Mouse (Mus musculus) brain, embryonic 18.5 days (tissue): ENCODE results near the gene Ergic2.

Experiments used
- DNase-seq: peaks from one replicate; pipeline ENCODE4 v3.0.0-alpha.2; 2012; ENCODE audit warnings: low read depth, low spot score

The Ergic2 gene

GRCm38 (mm10) chr6:148211897-148212680 lies at the start of gene Ergic2:
Gene Ergic2 (minus strand): TSS chr6:148212374.
- peak; percentile 98 for DNase-seq

GRCm38 (mm10) chr6:148260729-148261101 lies 48.5 kb upstream of the Ergic2 start:
- no peak for DNase-seq

DNA sequence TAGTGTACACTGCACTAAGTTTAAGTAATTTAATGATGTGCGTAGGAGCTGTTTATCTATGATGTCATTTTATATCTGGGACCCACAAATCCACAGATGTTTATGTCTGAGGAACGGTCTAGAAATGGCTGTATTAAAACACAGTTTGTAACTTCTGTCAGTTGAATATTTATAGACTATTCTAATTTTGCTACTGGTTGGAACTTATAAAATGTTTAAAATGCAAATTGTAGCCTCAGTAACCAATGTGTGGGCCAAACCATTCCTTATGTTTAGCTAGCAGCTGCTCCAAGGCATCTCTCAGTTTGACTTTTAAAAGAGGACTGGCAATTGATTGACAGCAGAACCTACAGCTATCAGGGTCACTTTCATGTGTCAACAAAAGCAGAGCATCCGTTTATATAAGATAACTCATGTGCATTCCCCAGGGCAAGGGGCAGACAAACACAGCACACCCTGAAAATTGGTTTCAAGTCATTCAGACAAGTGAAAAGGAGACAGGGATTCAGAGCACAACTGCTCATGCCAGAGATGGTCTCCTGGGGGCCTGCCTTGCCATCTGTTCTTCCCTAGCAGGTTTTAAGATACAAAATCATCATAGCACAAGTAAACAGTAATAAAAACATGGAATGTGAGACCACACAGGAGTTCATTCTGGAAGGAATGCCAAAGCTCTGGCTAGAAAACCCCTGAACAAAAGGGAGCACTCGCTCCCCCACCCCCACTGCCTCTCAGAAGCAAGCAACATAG lies 48.0 kb upstream of the Ergic2 start:
- peak; percentile 32 for DNase-seq

- DNase-seq = no peak
These were observed 46.9 kb upstream of the Ergic2 start for GRCm38 (mm10) chr6:148259074-148259473.

DNA sequence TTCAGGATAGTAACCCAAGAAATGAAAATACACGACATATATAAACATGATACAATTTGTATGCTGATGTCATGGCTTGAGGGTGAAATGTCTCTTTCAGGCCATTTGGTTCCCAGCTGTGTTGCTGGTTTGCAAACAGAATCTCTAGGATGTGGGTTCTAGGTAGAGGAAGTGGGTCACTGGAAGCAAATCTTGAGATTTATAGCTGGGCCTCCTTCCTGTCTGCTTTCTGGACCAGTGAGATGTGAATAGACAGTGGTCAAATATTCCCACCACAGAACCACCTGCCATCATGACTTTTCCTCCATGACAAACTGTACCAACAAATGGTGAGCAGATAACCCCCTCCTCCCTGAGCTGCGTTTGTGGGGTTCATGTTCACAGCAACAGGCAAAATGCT lies 45.6 kb upstream of the Ergic2 start:
- no peak for DNase-seq

DNA sequence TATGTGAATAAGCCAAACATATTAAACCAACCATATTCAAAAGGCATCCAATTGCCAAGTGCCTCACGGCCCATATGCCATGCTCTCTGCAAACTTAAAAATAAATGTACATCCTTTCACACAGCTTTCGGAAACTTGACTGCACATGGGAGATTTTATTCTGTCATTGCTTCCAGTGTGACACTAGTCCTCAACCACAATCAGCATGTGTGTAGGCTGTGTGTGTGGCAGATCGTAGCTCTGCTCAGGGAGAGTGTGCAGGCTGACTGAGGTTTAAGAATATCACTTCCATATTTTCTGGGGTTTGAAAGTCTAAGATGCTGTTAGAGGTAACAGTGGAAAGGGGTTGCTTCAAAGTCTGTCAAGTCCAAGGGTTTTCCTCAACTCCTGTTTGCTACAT lies 43.9 kb upstream of the Ergic2 start:
- DNase-seq = no peak

DNA sequence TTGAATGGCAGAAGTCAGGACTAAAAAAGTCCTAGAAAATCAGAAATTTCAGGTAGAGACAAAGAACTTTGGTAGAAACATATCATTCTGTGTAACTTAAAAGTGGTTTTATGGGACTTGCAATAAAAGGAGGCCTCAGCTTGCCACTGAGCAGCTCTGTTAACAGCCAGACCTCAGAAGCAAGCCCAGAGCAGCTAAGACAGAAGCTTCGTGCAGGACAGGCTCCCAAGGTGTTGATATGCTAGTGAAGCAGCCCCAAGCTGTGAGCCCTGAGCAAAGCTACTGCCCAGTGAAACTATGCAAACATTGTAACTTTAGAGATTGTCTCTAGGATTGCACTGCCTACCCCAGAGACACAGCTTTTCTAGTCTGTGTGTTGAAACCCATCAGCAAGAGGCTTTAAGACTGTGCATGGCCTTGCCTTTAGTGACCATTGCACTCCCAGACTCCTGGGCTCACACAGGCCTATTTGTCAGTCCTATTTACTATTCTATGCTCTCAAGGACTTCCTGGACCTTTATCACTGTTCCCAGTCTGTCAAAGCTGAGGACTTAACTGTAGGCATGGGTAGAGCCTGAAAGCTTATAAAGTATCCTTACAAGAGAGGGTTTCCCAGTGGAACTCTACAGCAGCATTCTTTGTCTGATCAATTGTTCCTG lies 43.4 kb upstream of the Ergic2 start:
- DNase-seq = no peak

DNA sequence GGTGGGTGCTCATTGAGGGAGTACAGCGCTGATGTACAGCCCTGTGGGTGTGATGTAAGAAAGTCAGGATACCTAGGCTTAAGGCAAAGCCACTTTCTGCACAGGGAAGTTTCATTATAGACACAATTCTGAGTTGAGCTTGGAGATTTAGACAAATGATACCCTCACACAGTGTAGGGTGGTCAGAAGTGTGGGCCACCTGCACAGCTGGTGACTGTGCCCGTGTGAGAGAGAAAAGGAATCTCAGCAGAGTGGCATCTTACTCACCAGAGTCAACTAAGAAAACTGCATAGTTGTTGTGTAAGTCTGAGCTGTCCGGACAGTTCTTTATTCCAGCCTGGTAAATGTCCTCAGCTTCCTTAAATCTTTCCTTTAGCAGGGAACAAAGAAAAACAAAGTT lies 37.0 kb upstream of the Ergic2 start:
- DNase-seq = no peak

DNA sequence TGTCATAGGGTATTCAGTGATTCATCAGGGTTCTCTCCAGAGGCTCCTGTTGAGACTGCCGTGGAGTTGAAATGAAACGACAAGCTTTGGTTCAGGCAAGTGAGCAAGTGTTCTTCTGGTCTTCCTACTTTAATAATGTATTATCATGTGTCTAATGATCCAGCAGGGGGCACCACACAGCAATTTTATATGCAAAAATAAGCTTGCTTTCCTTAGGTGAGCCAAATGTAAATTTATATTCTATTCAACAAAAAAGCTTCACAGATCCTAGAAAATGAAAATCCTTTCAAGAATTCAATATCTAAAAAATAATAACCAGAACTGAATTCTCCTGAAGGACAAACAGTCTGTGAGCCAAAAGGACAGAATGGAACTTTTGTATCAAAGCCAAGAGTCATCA lies 36.5 kb upstream of the Ergic2 start:
- DNase-seq = peak; percentile 58

DNA sequence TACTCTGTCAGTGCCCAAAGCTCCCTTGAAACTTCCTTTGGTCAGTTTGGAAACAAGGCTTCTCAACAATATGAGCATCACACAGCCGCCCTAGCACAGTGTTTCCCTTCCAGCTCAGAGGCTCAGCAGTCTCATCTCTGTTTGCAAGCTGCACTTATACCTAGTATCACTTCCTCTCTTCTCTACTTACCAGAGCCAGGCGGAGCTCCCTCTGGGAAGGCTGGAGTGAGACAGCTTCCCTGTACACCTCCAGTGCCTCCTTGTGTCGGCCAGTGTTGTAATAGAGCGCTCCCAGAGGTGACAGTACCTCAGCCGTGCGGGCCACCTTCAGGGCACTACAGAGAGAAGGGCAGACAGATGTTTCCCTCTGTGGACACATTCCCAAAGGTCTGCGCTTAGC lies 34.4 kb upstream of the Ergic2 start:
- DNase-seq = no peak

DNA sequence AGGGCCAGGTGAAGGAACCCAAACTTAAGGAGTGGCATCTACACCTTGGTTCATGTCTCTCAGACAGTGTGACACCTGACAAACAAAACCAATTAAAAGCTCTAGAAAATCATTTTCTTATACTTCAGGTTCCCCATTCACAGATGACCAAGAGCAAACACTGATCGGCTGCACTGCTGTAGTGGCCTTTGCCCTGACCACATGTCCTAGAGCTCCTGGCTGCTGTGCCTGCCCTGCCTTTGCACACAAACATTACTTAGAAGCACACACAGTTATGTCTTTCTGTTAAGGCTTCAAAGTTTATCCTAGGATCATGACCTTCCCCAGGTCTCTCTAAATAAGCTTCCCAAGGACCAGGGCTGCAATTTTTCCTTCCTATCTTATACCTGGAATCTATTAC lies 32.7 kb upstream of the Ergic2 start:
- DNase-seq = no peak

GRCm38 (mm10) chr6:148242304-148242703 lies 30.1 kb upstream of the Ergic2 start:
- DNase-seq = no peak

DNA sequence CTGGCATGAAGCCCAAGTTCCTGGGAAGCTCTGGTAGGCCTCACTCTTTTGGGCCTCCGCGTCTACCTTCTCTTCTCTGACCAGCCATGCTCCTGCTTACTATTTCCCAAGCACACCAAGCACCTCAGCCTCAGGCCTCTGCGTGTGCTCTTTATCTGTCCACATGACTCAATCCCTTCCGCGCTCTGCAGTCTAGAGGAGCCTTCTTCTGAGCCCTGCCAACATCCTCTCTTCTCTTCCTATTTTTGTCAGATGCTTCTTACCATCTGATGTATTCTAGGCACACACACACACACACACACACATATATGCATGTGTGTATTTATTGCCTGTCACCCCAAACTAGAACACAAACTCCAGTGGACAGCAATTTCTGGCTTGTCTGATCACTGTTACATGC lies 29.5 kb upstream of the Ergic2 start:
- no peak for DNase-seq

DNA sequence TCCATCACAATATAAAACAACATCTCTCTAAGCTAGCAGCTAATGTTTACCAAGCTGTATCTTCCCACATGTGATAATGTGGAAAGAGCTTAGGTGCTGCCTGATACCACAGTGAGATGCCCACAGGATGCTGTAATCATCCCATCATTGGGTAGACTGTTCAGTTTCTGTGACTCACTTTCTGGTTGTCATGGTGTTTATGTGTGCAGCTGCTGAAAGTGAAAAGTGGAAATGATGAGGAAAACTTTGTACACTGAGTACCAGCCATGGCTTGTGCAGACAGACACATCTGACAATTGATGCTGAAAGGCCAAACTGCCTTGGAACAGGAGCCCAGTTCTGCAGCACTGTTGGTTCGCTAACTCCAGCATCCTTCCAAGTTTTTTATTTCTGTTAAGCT lies 27.1 kb upstream of the Ergic2 start:
- no peak for DNase-seq

DNA sequence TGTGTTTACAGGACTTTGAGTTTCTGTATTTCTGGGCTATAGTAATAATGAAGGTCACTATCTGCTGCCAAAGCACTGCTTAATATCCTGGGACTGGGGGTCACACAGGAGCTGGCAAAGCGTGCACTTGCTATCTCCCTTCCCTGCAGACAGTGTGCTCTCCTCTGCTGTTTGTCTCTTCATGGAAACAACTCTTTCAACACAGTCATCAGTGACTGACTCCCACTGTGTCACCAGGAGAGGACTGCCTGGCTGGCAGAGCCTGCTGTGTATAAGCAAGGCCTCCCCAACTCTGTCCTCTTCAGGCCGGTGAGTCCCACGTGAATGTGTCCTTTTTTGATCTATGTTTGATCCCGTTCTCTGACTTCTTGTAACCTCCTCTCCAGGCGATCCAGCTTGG lies 25.3 kb upstream of the Ergic2 start:
- no peak for DNase-seq

DNA sequence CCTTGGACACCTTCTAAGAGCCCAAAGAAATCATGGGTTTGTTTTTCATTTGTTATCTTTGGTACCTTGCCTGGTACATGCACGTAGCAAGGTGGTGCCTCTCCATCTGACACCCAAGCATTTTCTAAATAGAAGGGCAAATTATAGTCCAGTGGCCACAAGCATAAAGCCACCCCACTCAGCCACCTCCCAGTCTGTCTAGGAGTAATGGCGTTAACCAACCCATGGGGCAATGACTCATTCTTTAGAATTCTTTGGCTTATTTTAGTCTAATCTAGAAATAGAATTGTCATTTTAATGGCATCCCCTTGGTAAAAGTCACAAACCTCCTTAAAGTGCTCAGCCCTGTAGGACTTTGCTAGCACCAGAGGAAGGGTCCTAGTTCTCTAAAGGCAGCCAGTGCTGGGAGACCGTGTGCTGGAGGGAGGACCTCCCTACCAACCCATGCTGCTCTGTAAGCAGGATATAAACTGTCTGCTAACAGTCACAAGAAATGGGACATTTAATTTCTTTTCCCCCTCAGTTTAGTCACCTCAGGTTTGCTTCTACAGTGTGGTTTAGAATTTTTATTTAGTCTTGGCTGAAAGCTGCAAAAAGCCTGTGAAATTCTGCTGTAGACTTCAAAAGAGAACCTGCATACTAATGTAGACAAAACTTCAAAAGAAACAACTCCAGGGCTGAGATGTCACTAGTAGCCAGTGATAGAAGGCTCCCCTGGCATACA lies 22.1 kb upstream of the Ergic2 start:
- DNase-seq = no peak

GRCm38 (mm10) chr6:148227542-148227941 lies 15.4 kb upstream of the Ergic2 start:
- no peak for DNase-seq

DNA sequence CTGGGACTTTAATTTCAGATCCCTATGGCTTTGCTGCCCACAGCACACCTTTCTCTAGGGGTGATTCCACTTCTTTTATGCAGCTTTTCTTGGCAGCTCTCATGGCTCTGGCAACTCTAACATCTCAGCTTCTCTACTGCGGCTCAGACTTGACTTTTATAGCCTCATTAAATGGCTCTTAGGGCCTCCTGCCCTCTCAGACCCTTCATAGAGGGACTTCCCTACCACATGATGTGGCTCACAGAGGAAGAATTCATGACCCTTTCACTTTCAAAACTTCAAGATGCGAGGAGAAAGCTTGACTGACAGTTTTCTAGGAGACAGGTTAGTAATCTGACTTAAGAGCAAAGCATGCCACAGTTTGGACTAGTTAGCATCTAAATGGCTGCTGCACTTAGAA lies 10.5 kb upstream of the Ergic2 start:
- no peak for DNase-seq

GRCm38 (mm10) chr6:148218235-148219076 lies 6.3 kb upstream of the Ergic2 start:
- no peak for DNase-seq

DNA sequence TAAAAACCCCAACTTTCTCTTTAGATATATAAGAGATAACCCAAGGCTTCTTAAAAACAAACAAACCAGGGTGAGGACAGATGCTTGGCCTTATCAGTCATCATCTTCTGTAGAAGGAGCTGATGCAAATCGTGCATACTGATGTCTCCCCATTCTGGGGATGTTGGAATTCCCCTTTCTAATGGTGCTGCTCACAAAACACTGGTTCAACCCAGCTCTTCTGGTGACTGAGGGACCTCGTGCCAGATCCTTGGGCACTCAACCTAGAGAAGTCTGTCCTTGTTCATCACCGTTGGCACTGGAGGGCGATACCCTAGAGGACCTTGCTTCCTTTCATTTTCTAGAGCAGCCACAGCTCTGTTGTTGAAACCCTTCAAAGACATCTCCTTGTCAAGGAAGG lies 4.6 kb upstream of the Ergic2 start:
- no peak for DNase-seq

DNA sequence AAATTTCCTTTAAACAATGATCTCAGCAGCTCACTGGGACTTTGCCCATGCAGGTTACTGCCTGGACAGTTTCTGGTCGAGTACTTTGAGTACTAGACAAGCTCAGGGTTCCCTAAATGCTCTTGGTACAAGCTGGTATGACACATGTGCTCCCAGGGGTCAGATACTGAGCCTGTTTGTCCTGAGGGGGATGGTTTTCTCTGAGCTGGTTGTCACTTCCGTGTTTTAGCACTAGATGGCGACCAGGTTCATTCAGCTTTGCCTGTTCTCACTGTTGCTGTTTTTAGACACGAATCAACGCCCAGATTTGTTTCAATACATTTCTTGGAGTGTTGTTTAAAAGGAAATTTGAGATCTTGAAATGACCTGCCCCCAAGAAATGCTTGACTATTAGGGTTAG lies 2.6 kb upstream of the Ergic2 start:
- DNase-seq = peak; percentile 20
